Mouse (Mus musculus) lung, embryonic 14.5 days (tissue): ENCODE results near the gene Tdrd1. TPM values are rescaled to one million over a fixed set of nuclear protein-coding genes. Genes with fewer than 3 reads are reported as not detected.
A peak's percentile ranks its signal among the peaks of the same experiment; 100 is the strongest.

Experiments used
- ATAC-seq: fragments of 200-750 bp; cut with Nextera tagmentation; 2 replicates; pipeline ENCODE4 v1.8.0; 2017; ENCODE audit warnings: mild to moderate bottlenecking, moderate TSS enrichment, moderate library complexity; ENCODE audit not compliant: insufficient read depth
- DNase-seq: peaks from one replicate; pipeline ENCODE4 v3.0.0-alpha.2; 2015
- H3K27ac ChIP-seq: fragments of 300-500 bp; sonication (generic); 2 replicates; pipeline ENCODE4 v1.5.1; 2014; ENCODE audit warnings: low read depth, mild to moderate bottlenecking, moderate library complexity
- H3K27me3 ChIP-seq: fragments of 300-500 bp; sonication (generic); 2 replicates; pipeline ENCODE4 v1.6.1; 2014; ENCODE audit warnings: low read length, control low read depth; ENCODE audit not compliant: insufficient read depth
- H3K36me3 ChIP-seq: fragments of 300-500 bp; sonication (generic); 2 replicates; pipeline ENCODE4 v1.6.1; 2014; ENCODE audit warnings: control low read depth; ENCODE audit not compliant: insufficient read depth
- H3K4me1 ChIP-seq: fragments of 300-500 bp; sonication (generic); 2 replicates; pipeline ENCODE4 v1.6.1; 2014; ENCODE audit warnings: antibody characterized with exemption, control low read depth; ENCODE audit not compliant: insufficient read depth
- H3K4me2 ChIP-seq: fragments of 300-500 bp; sonication (generic); 2 replicates; pipeline ENCODE4 v1.6.1; 2014; ENCODE audit warnings: mild to moderate bottlenecking
- H3K4me3 ChIP-seq: fragments of 300-500 bp; sonication (generic); 2 replicates; pipeline ENCODE4 v1.5.1; 2014; ENCODE audit warnings: low read depth, low read length
- H3K9ac ChIP-seq: fragments of 300-500 bp; sonication (generic); 2 replicates; pipeline ENCODE4 v1.6.1; 2014
- H3K9me3 ChIP-seq: fragments of 300-500 bp; sonication (generic); 2 replicates; pipeline ENCODE4 v1.6.1; 2016; ENCODE audit warnings: low read depth, low read length, control low read depth
- CTCF ChIP-seq: IDR thresholded peaks from 2 replicates; pipeline ENCODE4 v1.5.1; 2016; ENCODE audit warnings: antibody characterized with exemption, low read depth
- WGBS: fragments of 180-500 bp; shearing (Covaris S2); extraction: QIAGEN DNeasy Blood & Tissue Kit; methylation state at CpG from one replicate; pipeline ENCODE4 v1.1.7; 2014; 5-methylcytosine and 5-hydroxymethylcytosine counted together
- polyA plus RNA-seq: library from polyadenylated mRNA; unstranded; fragments of >200 nt; fragmentation: Nextera tagmentation; extraction: Ambion mirVana; gene quantifications from 2 replicates; pipeline ENCODE4 v1.2.1, GENCODE M21; 2014

Tdrd1 gene
- polyA plus RNA-seq, 1 experiment from 2014 or later, result 1.3 TPM

GRCm38 (mm10) chr19:56867701-56868100 is 41.7 kb downstream of the Tdrd1 start:
- no peak overlapping the region for H3K4me3 ChIP-seq
- no peak overlapping the region for H3K27ac ChIP-seq
- peaks cover 8% of the 10 kb centered on the region; the same call in 1 of the 2 replicates for H3K27me3 ChIP-seq
- TF ChIP-seq CTCF, result no peak
- WGBS, result 56% methylated on average over 4 of the region's 4 CpGs
- no peak for DNase-seq
- H3K4me2 ChIP-seq, result no peak overlapping the region
- H3K4me1 ChIP-seq, result no peaks in the 10 kb centered on the region
- no peak for ATAC-seq
- no peaks in the 10 kb centered on the region for H3K36me3 ChIP-seq
- no peaks in the 10 kb centered on the region for H3K9me3 ChIP-seq
- H3K9ac ChIP-seq, result no peak overlapping the region

- peak within 1 kb of the TSS; percentile 49 for H3K4me3 ChIP-seq
- H3K9me3 ChIP-seq, result no peaks in the 10 kb centered on the region
- peaks cover 47% of the 10 kb centered on the region for H3K27me3 ChIP-seq
- 2% methylated on average over 71 of the region's 71 CpGs for WGBS
- no peak for TF ChIP-seq CTCF
- H3K27ac ChIP-seq, result 0 out of 2 replicates have a peak within 1 kb of the TSS, but pooled peaks have one; percentile 21
- no peaks in the 10 kb centered on the region for H3K36me3 ChIP-seq
- no peaks in the 10 kb centered on the region for H3K4me1 ChIP-seq
- DNase-seq, result peak; percentile 63
- H3K4me2 ChIP-seq, result peak within 1 kb of the TSS; percentile 85
- peak; percentile 68 for ATAC-seq
- H3K9ac ChIP-seq, result peak within 1 kb of the TSS; percentile 54
These were observed 48.0 kb downstream of the Tdrd1 start, which contains the start of gene Vwa2 for GRCm38 (mm10) chr19:56873816-56874600. Gene Vwa2, plus strand, starts transcription at chr19:56874249.

GRCm38 (mm10) chr19:56874601-56875315 is 48.7 kb downstream of the Tdrd1 start:
- DNase-seq, result peak; percentile 39
- no peak for TF ChIP-seq CTCF
- Histone ChIP-seq H3K36me3 (no peaks in the 10 kb centered on the region), H3K9ac (peak overlapping the region; percentile 54), H3K4me2 (peak overlapping the region; percentile 85), H3K4me1 (no peaks in the 10 kb centered on the region), H3K4me3 (peak overlapping the region; percentile 49), H3K27ac (0 out of 2 replicates have a peak overlapping the region, but pooled peaks have one; percentile 21), H3K9me3 (no peaks in the 10 kb centered on the region), H3K27me3 (peaks cover 47% of the 10 kb centered on the region)
- WGBS, result 8% methylated on average over 30 of the region's 30 CpGs
- no peak for ATAC-seq

GRCm38 (mm10) chr19:56877364-56877763 is 51.4 kb downstream of the Tdrd1 start:
- Histone ChIP-seq H3K9ac (no peak overlapping the region), H3K27ac (no peak overlapping the region), H3K4me3 (no peak overlapping the region), H3K4me2 (no peak overlapping the region), H3K36me3 (no peaks in the 10 kb centered on the region), H3K4me1 (0 out of 2 replicates have a peak, but pooled peaks cover 3% of the 10 kb centered on the region), H3K9me3 (no peaks in the 10 kb centered on the region), H3K27me3 (peaks cover 41% of the 10 kb centered on the region)
- DNase-seq, result peak; percentile 79
- WGBS, result 46% methylated on average over 6 of the region's 6 CpGs
- TF ChIP-seq CTCF, result no peak
- peak; percentile 69 for ATAC-seq

GRCm38 (mm10) chr19:56887879-56888278 is 61.9 kb downstream of the Tdrd1 start:
- Histone ChIP-seq H3K27me3 (no peaks in the 10 kb centered on the region), H3K4me2 (no peak overlapping the region), H3K4me1 (no peaks in the 10 kb centered on the region), H3K27ac (no peak overlapping the region), H3K9ac (no peak overlapping the region), H3K36me3 (no peaks in the 10 kb centered on the region), H3K4me3 (no peak overlapping the region), H3K9me3 (no peaks in the 10 kb centered on the region)
- ATAC-seq (no peak), DNase-seq (no peak)
- 52% methylated on average over 10 of the region's 10 CpGs for WGBS
- no peak for TF ChIP-seq CTCF

GRCm38 (mm10) chr19:56888654-56889053 is 62.6 kb downstream of the Tdrd1 start:
- no peaks in the 10 kb centered on the region for H3K9me3 ChIP-seq
- DNase-seq (peak; percentile 30), ATAC-seq (no peak)
- H3K4me3 ChIP-seq, result no peak overlapping the region
- no peaks in the 10 kb centered on the region for H3K4me1 ChIP-seq
- no peaks in the 10 kb centered on the region for H3K27me3 ChIP-seq
- WGBS, result 56% methylated on average over 5 of the region's 5 CpGs
- no peaks in the 10 kb centered on the region for H3K36me3 ChIP-seq
- no peak overlapping the region for H3K9ac ChIP-seq
- no peak overlapping the region for H3K27ac ChIP-seq
- no peak overlapping the region for H3K4me2 ChIP-seq
- no peak for TF ChIP-seq CTCF

- H3K27me3 ChIP-seq, result no peaks in the 10 kb centered on the region
- no peak overlapping the region for H3K4me3 ChIP-seq
- WGBS, result 51% methylated on average over 2 of the region's 2 CpGs
- H3K36me3 ChIP-seq, result no peaks in the 10 kb centered on the region
- ATAC-seq, result peak; percentile 63
- no peak overlapping the region for H3K9ac ChIP-seq
- DNase-seq, result no peak
- H3K4me2 ChIP-seq, result no peak overlapping the region
- no peak for TF ChIP-seq CTCF
- H3K27ac ChIP-seq, result peak overlapping the region; percentile 56; the same call in 1 of the 2 replicates
- no peaks in the 10 kb centered on the region for H3K9me3 ChIP-seq
- H3K4me1 ChIP-seq, result no peaks in the 10 kb centered on the region
These were observed 65.4 kb downstream of the Tdrd1 start for GRCm38 (mm10) chr19:56891438-56891837.
